ENCODE assay signal across 12 mouse cellular contexts in genomic region chr10:75006889-75007662, GRCm38 (mm10). TPM values are rescaled to one million over a fixed set of nuclear protein-coding genes. Genes with fewer than 3 reads are reported as not detected.
DNase-seq lines count a peak whose midpoint lies in the region; ATAC-seq and TF ChIP-seq lines count a peak whose summit lies in the region.
"Had no signal": no experiment of that assay in that cellular context is flagged by ENCODE, and none has a peak within 500 bp of the region (broad histone marks: within the 10 kb centered on the region; RNA-seq: fewer than 3 reads in every experiment).

No protein-coding gene starts in this region.

- DNase-seq in forebrain, embryonic 14.5 days (ENCODE audit: low spot score), result peak; percentile 43
- no peak for DNase-seq in forebrain, embryonic 11.5 days (ENCODE audit: low spot score)
- peak; percentile 53 for DNase-seq in brain, embryonic 14.5 days (ENCODE audit: low read depth)
- peak; percentile 24 for DNase-seq in layer of hippocampus, adult 9-10 months (ENCODE audit: low spot score)
- no peak for DNase-seq in gastrocnemius, postnatal 36 days
- no peak for DNase-seq in heart, adult 18-20 months
- DNase-seq in thymus, adult 2 months, result no peak
- DNase-seq: kidney, adult 18-20 months; liver, embryonic 13.5 days had no signal

- H3K4me2 ChIP-seq in forebrain, embryonic 14.5 days (ENCODE audit: low read length), result no peak overlapping the region
- H3K4me2 ChIP-seq in forebrain, embryonic 11.5 days (ENCODE audit: low read depth, low read length, severe bottlenecking), result no peak overlapping the region
- no peak overlapping the region for H3K4me2 ChIP-seq in midbrain, embryonic 16.5 days (ENCODE audit: low read length)
- H3K4me2 ChIP-seq: embryonic facial prominence, embryonic 15.5 days; liver, embryonic 13.5 days had no signal

- intact Hi-C loops in gastrocnemius, postnatal 36 days (cut with DNase I), result no loop called here

- H3K27ac ChIP-seq in forebrain, embryonic 14.5 days (ENCODE audit: low read depth, low read length), result no peak overlapping the region
- H3K27ac ChIP-seq in forebrain, embryonic 11.5 days (ENCODE audit: low read depth, low read length), result no peak overlapping the region
- no peak overlapping the region for H3K27ac ChIP-seq in midbrain, embryonic 16.5 days (ENCODE audit: low read length)
- H3K27ac ChIP-seq in thymus, adult 2 months (ENCODE audit: control insufficient read depth, insufficient read depth, low read length), result no peak overlapping the region
- H3K27ac ChIP-seq: embryonic facial prominence, embryonic 15.5 days; liver, embryonic 13.5 days had no signal

- H3K36me3 ChIP-seq in forebrain, embryonic 14.5 days (ENCODE audit: control insufficient read depth, insufficient read depth, low read length), result no peaks in the 10 kb centered on the region
- no peaks in the 10 kb centered on the region for H3K36me3 ChIP-seq in forebrain, embryonic 11.5 days (ENCODE audit: control insufficient read depth, insufficient read depth, low read length)
- no peaks in the 10 kb centered on the region for H3K36me3 ChIP-seq in midbrain, embryonic 16.5 days (ENCODE audit: control insufficient read depth, insufficient read depth, low read length)
- H3K36me3 ChIP-seq in thymus, adult 2 months (ENCODE audit: control insufficient read depth, insufficient read depth, low read length), result no peaks in the 10 kb centered on the region
- H3K36me3 ChIP-seq: embryonic facial prominence, embryonic 15.5 days; liver, embryonic 13.5 days had no signal

- WGBS in forebrain, embryonic 14.5 days, result 62% methylated on average over 8 of the region's 8 CpGs
- 65% methylated on average over 8 of the region's 8 CpGs for WGBS in forebrain, embryonic 11.5 days
- WGBS in midbrain, embryonic 16.5 days, result 46% methylated on average over 8 of the region's 8 CpGs
- 86% methylated on average over 8 of the region's 8 CpGs for WGBS in thymus, adult 2 months

- no peak; the same call in 1 of the 2 replicates for ATAC-seq in forebrain, embryonic 14.5 days
- no peak for ATAC-seq in forebrain, embryonic 11.5 days (replicated peaks; ENCODE audit: low FRiP score)
- ATAC-seq in midbrain, embryonic 16.5 days, result peak; percentile 19; the same call in 1 of the 2 replicates

- no peaks in the 10 kb centered on the region for H3K4me1 ChIP-seq in forebrain, embryonic 14.5 days (ENCODE audit: control insufficient read depth, insufficient read depth, low read length)
- no peaks in the 10 kb centered on the region for H3K4me1 ChIP-seq in forebrain, embryonic 11.5 days (replicated peaks; ENCODE audit: control insufficient read depth, insufficient read depth, low read length)
- peaks cover 24% of the 10 kb centered on the region for H3K4me1 ChIP-seq in midbrain, embryonic 16.5 days (ENCODE audit: control insufficient read depth, insufficient read depth, low read length)
- H3K4me1 ChIP-seq in thymus, adult 2 months (replicated peaks; ENCODE audit: control insufficient read depth, insufficient read depth, low read length), result no peaks in the 10 kb centered on the region

- H3K9me3 ChIP-seq in forebrain, embryonic 14.5 days (replicated peaks; ENCODE audit: control insufficient read depth, low read length), result no peaks in the 10 kb centered on the region
- H3K9me3 ChIP-seq in forebrain, embryonic 11.5 days (ENCODE audit: control insufficient read depth, low read length), result no peaks in the 10 kb centered on the region
- H3K9me3 ChIP-seq in midbrain, embryonic 16.5 days (replicated peaks; ENCODE audit: control insufficient read depth, low read length, poor library complexity, severe bottlenecking), result no peaks in the 10 kb centered on the region
- H3K9me3 ChIP-seq: embryonic facial prominence, embryonic 15.5 days; liver, embryonic 13.5 days had no signal

- H3K4me3 ChIP-seq in forebrain, embryonic 14.5 days (ENCODE audit: low read depth, low read length), result no peak overlapping the region
- H3K4me3 ChIP-seq in forebrain, embryonic 11.5 days (ENCODE audit: low read depth, low read length), result no peak overlapping the region
- H3K4me3 ChIP-seq in midbrain, embryonic 16.5 days (ENCODE audit: low read depth, low read length), result no peak overlapping the region
- no peak overlapping the region for H3K4me3 ChIP-seq in thymus, adult 2 months (ENCODE audit: control insufficient read depth, insufficient read depth, low read length)
- H3K4me3 ChIP-seq: embryonic facial prominence, embryonic 15.5 days; liver, embryonic 13.5 days had no signal

- no peak for TF ChIP-seq POLR2A in brain, embryonic 14.5 days (IDR thresholded peaks at IDR 0.05; ENCODE audit: borderline replicate concordance, extremely low read depth, insufficient read depth, insufficient read length, poor library complexity, severe bottlenecking)
- no peak for TF ChIP-seq POLR2A in thymus, adult 2 months (IDR thresholded peaks at IDR 0.05; ENCODE audit: control insufficient read depth, extremely low read depth, insufficient read depth, low read length, poor library complexity)

- no peaks in the 10 kb centered on the region for H3K27me3 ChIP-seq in forebrain, embryonic 14.5 days (replicated peaks; ENCODE audit: control insufficient read depth, insufficient read depth, low read length)
- H3K27me3 ChIP-seq in forebrain, embryonic 11.5 days (ENCODE audit: control insufficient read depth, insufficient read depth, low read length), result no peaks in the 10 kb centered on the region
- no peaks in the 10 kb centered on the region for H3K27me3 ChIP-seq in midbrain, embryonic 16.5 days (ENCODE audit: control insufficient read depth, insufficient read depth, low read depth, low read length)
- H3K27me3 ChIP-seq in thymus, adult 2 months (ENCODE audit: control insufficient read depth, insufficient read depth, low read length), result no peaks in the 10 kb centered on the region
- H3K27me3 ChIP-seq: embryonic facial prominence, embryonic 15.5 days; liver, embryonic 13.5 days had no signal

- H3K9ac ChIP-seq in forebrain, embryonic 14.5 days (ENCODE audit: low read length), result no peak overlapping the region
- H3K9ac ChIP-seq in forebrain, embryonic 11.5 days (ENCODE audit: low read length), result no peak overlapping the region
- H3K9ac ChIP-seq in midbrain, embryonic 16.5 days (ENCODE audit: low read depth, low read length), result no peak overlapping the region
- H3K9ac ChIP-seq: embryonic facial prominence, embryonic 15.5 days; liver, embryonic 13.5 days had no signal

- no peak for TF ChIP-seq CTCF in brain, embryonic 14.5 days (IDR thresholded peaks at IDR 0.05; ENCODE audit: borderline replicate concordance, extremely low read depth, insufficient read depth, insufficient read length)
- TF ChIP-seq CTCF in thymus, adult 2 months (IDR thresholded peaks at IDR 0.05; ENCODE audit: borderline replicate concordance, control insufficient read depth, extremely low read depth, insufficient read depth, low read length, poor library complexity), result no peak

RNA-seq across cellular contexts. Expression of gene Rsph14, which starts 25.3 kb away (rescaled TPM):
- polyA plus RNA-seq in forebrain, embryonic 14.5 days (2014; fragmentation: Nextera tagmentation; extraction: Ambion mirVana), result 0.22 TPM in 1 of 2 replicates, not detected in the other
- polyA plus RNA-seq in forebrain, embryonic 11.5 days (2014; fragmentation: Nextera tagmentation; extraction: Ambion mirVana), result not detected in 2 replicates
- 0.42 and 0.53 TPM in 2 replicates for polyA plus RNA-seq in brain, embryonic 14.5 days (2012; rRNA removed)
- polyA plus RNA-seq in midbrain, embryonic 16.5 days (2015; fragmentation: Nextera tagmentation; extraction: Ambion mirVana), result 0.55 and 0.62 TPM in 2 replicates
- not detected for total RNA-seq in gastrocnemius, postnatal 36 days (2021)
- not detected for total RNA-seq in heart, adult 18-20 months (2021)
- not detected in 2 replicates for polyA plus RNA-seq in thymus, adult 2 months (2012; rRNA removed)
- total RNA-seq: heart, adult 8-10 months had no signal
- polyA plus RNA-seq: liver, embryonic 13.5 days had no signal

RNA-seq across cellular contexts. Expression of gene Rab36, which starts 29.8 kb away (rescaled TPM):
- 10.5 and 11.1 TPM in 2 replicates for polyA plus RNA-seq in forebrain, embryonic 14.5 days (2014; fragmentation: Nextera tagmentation; extraction: Ambion mirVana)
- polyA plus RNA-seq in forebrain, embryonic 11.5 days (2014; fragmentation: Nextera tagmentation; extraction: Ambion mirVana), result 10.8 and 11.9 TPM in 2 replicates
- 24.3 and 26.3 TPM in 2 replicates for polyA plus RNA-seq in brain, embryonic 14.5 days (2012; rRNA removed)
- polyA plus RNA-seq in midbrain, embryonic 16.5 days (2015; fragmentation: Nextera tagmentation; extraction: Ambion mirVana), result 22.7 and 23.9 TPM in 2 replicates
- under 1 TPM; 0.27 to 0.51 TPM for total RNA-seq in gastrocnemius, postnatal 36 days (2021)
- total RNA-seq in heart, adult 18-20 months (2021), result under 1 TPM; 0.57 to 0.75 TPM
- polyA plus RNA-seq in thymus, adult 2 months (2012; rRNA removed), result 1.4 and 1.6 TPM in 2 replicates

RNA-seq across cellular contexts. Expression of gene Gnaz, which starts 40.1 kb away (rescaled TPM):
- polyA plus RNA-seq in forebrain, embryonic 14.5 days (2014; fragmentation: Nextera tagmentation; extraction: Ambion mirVana), result 23.7 and 32.9 TPM in 2 replicates
- 10.2 and 10.8 TPM in 2 replicates for polyA plus RNA-seq in forebrain, embryonic 11.5 days (2014; fragmentation: Nextera tagmentation; extraction: Ambion mirVana)
- polyA plus RNA-seq in brain, embryonic 14.5 days (2012; rRNA removed), result 41.6 and 66.1 TPM in 2 replicates
- 92.6 and 103 TPM in 2 replicates for polyA plus RNA-seq in midbrain, embryonic 16.5 days (2015; fragmentation: Nextera tagmentation; extraction: Ambion mirVana)
- total RNA-seq in gastrocnemius, postnatal 36 days (2021), result under 1 TPM; 0.23 to 0.32 TPM
- total RNA-seq in heart, adult 18-20 months (2021), result under 1 TPM; 0.33 to 0.57 TPM
- polyA plus RNA-seq in thymus, adult 2 months (2012; rRNA removed), result 0.42 and 0.58 TPM in 2 replicates

RNA-seq across cellular contexts. Expression of gene Bcr, which starts 53.3 kb away (rescaled TPM):
- 12.6 and 12.8 TPM in 2 replicates for polyA plus RNA-seq in forebrain, embryonic 14.5 days (2014; fragmentation: Nextera tagmentation; extraction: Ambion mirVana)
- 11.7 and 13.4 TPM in 2 replicates for polyA plus RNA-seq in forebrain, embryonic 11.5 days (2014; fragmentation: Nextera tagmentation; extraction: Ambion mirVana)
- polyA plus RNA-seq in brain, embryonic 14.5 days (2012; rRNA removed), result 57.8 and 83.3 TPM in 2 replicates
- polyA plus RNA-seq in midbrain, embryonic 16.5 days (2015; fragmentation: Nextera tagmentation; extraction: Ambion mirVana), result 12.4 and 13.8 TPM in 2 replicates
- 1 to 10 TPM; 4.3 to 4.4 TPM for total RNA-seq in gastrocnemius, postnatal 36 days (2021)
- total RNA-seq in heart, adult 18-20 months (2021), result 10 to 100 TPM in 1 of 2 experiments, 1 to 10 TPM in 1; 8.7 to 10.7 TPM
- polyA plus RNA-seq in thymus, adult 2 months (2012; rRNA removed), result 20.8 and 22.7 TPM in 2 replicates

Comparison
In these comparisons a context has a peak if more than half of its experiments do, and no peak if none do; other contexts are left out.
1. DNase-seq: peak in forebrain, embryonic 14.5 days (single experiment), brain, embryonic 14.5 days (single experiment) and layer of hippocampus, adult 9-10 months (single experiment); none in forebrain, embryonic 11.5 days (single experiment), gastrocnemius, postnatal 36 days (0 of 2), heart, adult 18-20 months (0 of 2) and thymus, adult 2 months (single experiment).